Mouse (Mus musculus): ENCODE measurements at regions not wholly inside any gene's neighbourhood (a gene's known extent, or its start where the extent isn't known, plus 50 kb on each side); places are given as distances from the start of the nearest gene placed in this dataset.

DNA sequence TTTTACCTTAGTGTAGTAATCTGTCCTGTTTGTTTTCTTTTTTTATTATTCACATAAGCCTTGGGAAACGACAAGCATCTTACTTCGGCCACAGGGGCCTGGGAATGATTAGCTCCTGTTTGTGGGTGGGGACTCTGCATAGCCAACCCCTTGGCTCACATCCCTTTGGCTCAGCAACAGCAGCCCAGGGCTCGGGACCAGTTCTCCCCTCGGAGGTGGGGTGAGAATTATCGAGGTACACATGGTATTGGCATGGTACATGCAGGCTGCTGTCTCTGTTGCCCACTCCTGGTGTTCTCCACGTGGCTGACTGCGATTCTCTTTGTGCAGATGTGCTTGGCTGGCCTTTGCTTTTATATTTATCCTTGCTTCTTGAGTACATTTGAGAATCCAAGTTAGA lies 65.4 kb upstream of the Gm5148 start:
- DNase-seq (ENCODE audit: low read depth, low spot score), result no peak

- no peak for DNase-seq (ENCODE audit: low read depth, low spot score)
Measured at GRCm38 (mm10) chr3:37789143-37789697, 64.9 kb upstream of the Gm5148 start.

GRCm38 (mm10) chr3:37788366-37788765 lies 64.1 kb upstream of the Gm5148 start:
- no peak for DNase-seq (ENCODE audit: low read depth, low spot score)

- peak; percentile 9 for DNase-seq (ENCODE audit: low read depth, low spot score)
Measured at GRCm38 (mm10) chr3:37786792-37787191, 62.5 kb upstream of the Gm5148 start.

GRCm38 (mm10) chr3:37781086-37781485 lies 56.8 kb upstream of the Gm5148 start:
- no peak for DNase-seq (ENCODE audit: low read depth, low spot score)

DNA sequence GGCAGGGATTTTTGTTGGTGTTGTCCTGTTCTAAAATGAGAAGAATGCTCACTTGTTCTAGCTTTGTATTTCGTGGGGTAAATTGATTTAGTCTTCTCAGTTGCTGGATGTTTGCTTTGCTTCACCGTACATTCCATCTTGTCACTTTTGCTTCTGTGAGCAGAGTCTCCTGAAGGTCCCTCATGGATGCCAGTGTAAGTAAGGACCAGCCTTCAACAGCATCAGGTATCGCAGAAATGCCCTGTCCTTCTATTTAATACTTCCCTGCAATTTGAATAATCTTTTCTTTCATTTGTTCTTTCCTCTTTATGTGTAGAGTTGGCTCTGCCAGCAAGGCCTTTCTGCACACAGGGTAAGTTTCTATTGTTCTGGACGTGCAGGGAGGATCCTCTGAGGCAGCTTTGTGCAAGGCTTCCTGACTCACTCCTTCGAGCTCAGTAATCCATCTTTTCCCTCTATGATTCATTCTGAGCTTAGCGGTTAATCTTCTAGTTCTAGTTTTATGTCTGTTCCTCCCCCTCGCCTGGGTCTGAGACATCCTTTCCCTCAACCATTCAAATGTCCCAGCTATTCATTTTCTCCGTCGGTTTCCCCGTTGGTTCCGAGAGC lies 55.7 kb upstream of the Gm5148 start:
- DNase-seq (ENCODE audit: low read depth, low spot score), result peak; percentile 76

- no peak for DNase-seq (ENCODE audit: low read depth, low spot score)
Measured at GRCm38 (mm10) chr3:37778386-37778785, 54.1 kb upstream of the Gm5148 start.

DNA sequence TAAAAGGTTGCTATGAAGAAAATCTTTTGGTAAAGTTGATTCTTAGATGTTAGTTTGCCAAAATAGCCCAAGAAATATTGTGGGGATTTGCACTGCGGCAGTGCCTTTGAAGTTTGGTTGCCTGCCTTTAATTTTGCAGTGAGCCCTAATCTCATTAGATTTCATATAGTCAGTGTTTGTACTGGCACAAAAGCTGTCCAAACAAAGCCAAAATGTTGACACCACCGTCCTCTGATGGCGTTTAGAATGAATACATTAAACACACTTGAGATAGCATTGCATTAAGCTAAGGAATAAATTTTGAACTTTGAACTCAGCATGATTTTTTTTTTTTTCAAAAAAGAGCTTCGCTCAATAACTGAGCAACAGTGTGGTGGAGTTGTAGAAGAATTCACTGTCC lies 51.9 kb upstream of the Gm5148 start:
- DNase-seq (ENCODE audit: low read depth, low spot score), result no peak
